Mouse (Mus musculus) CD4-positive, CD25-positive, alpha-beta regulatory T cell, adult 2 months (primary cell): ENCODE measurements around the gene BC052040.

ENCODE experiments used
- DNase-seq: peaks from one replicate; pipeline ENCODE4 v3.0.0-alpha.2; 2012; ENCODE audit warnings: low read depth, low spot score

Gene BC052040

GRCm38 (mm10) chr2:115601280-115601679, 19.8 kb downstream of the BC052040 start:
- no peak for DNase-seq

- DNase-seq: no peak
Measured at GRCm38 (mm10) chr2:115602116-115602515, 20.6 kb downstream of the BC052040 start.

GRCm38 (mm10) chr2:115604132-115604531, 22.6 kb downstream of the BC052040 start:
- no peak for DNase-seq

- no peak for DNase-seq
Measured at GRCm38 (mm10) chr2:115605829-115606336, 24.4 kb downstream of the BC052040 start.

GRCm38 (mm10) chr2:115609020-115609419, 27.5 kb downstream of the BC052040 start:
- no peak for DNase-seq

GRCm38 (mm10) chr2:115610092-115610491, 28.6 kb downstream of the BC052040 start:
- no peak for DNase-seq

GRCm38 (mm10) chr2:115610503-115610902, 29.0 kb downstream of the BC052040 start:
- no peak for DNase-seq

GRCm38 (mm10) chr2:115613830-115614520, 32.5 kb downstream of the BC052040 start:
- no peak for DNase-seq

- no peak for DNase-seq
Measured at GRCm38 (mm10) chr2:115628471-115628870, 47.0 kb downstream of the BC052040 start.

- no peak for DNase-seq
Measured at GRCm38 (mm10) chr2:115631031-115631434, 49.5 kb downstream of the BC052040 start.

GRCm38 (mm10) chr2:115631826-115632225, 50.3 kb downstream of the BC052040 start:
- DNase-seq: no peak

- DNase-seq: no peak
Measured at GRCm38 (mm10) chr2:115650203-115650602, 68.7 kb downstream of the BC052040 start.

- no peak for DNase-seq
Measured at GRCm38 (mm10) chr2:115659712-115660111, 78.2 kb downstream of the BC052040 start.

- DNase-seq: no peak
Measured at GRCm38 (mm10) chr2:115660213-115661120, 79.0 kb downstream of the BC052040 start.

GRCm38 (mm10) chr2:115667516-115667915, 86.0 kb downstream of the BC052040 start:
- no peak for DNase-seq

GRCm38 (mm10) chr2:115673054-115673660, 91.6 kb downstream of the BC052040 start:
- DNase-seq: no peak

GRCm38 (mm10) chr2:115678786-115679185, 97.3 kb downstream of the BC052040 start:
- DNase-seq: no peak

- no peak for DNase-seq
Measured at GRCm38 (mm10) chr2:115685250-115685649, 103.7 kb downstream of the BC052040 start.

- no peak for DNase-seq
Measured at GRCm38 (mm10) chr2:115687612-115688011, 106.1 kb downstream of the BC052040 start.

GRCm38 (mm10) chr2:115688282-115688681, 106.8 kb downstream of the BC052040 start:
- no peak for DNase-seq

- no peak for DNase-seq
Measured at GRCm38 (mm10) chr2:115693841-115694240, 112.3 kb downstream of the BC052040 start.

- no peak for DNase-seq
Measured at GRCm38 (mm10) chr2:115694386-115694785, 112.9 kb downstream of the BC052040 start.
